In genomic region chr3:50690750-50691149, GRCm38 (mm10) we compare ENCODE assay signal across 23 mouse cellular contexts.
DNase-seq lines count a peak whose midpoint lies in the region; ATAC-seq and TF ChIP-seq lines count a peak whose summit lies in the region.
"Had no signal": no experiment of that assay in that cellular context is flagged by ENCODE, and none has a peak within 500 bp of the region (broad histone marks: within the 10 kb centered on the region; RNA-seq: fewer than 3 reads in every experiment).

No protein-coding gene starts in this region.

- peaks cover 3% of the 10 kb centered on the region; the same call in 1 of the 2 replicates for H3K27me3 ChIP-seq in midbrain, embryonic 12.5 days
- no peaks in the 10 kb centered on the region for H3K27me3 ChIP-seq in midbrain, embryonic 11.5 days (ENCODE audit: control insufficient read depth, insufficient read depth, low read length)
- no peaks in the 10 kb centered on the region for H3K27me3 ChIP-seq in midbrain, embryonic 13.5 days
- no peaks in the 10 kb centered on the region for H3K27me3 ChIP-seq in midbrain, postnatal 0 days (ENCODE audit: insufficient read depth, low read length)
- no peaks in the 10 kb centered on the region for H3K27me3 ChIP-seq in midbrain, embryonic 14.5 days (ENCODE audit: control insufficient read depth, insufficient read depth, low read length)
- no peaks in the 10 kb centered on the region for H3K27me3 ChIP-seq in midbrain, embryonic 16.5 days (ENCODE audit: control insufficient read depth, insufficient read depth, low read depth, low read length)
- H3K27me3 ChIP-seq: CH12.LX had no signal

- no peak overlapping the region for H3K4me2 ChIP-seq in midbrain, embryonic 12.5 days (replicated peaks)
- no peak overlapping the region for H3K4me2 ChIP-seq in midbrain, embryonic 11.5 days
- no peak overlapping the region for H3K4me2 ChIP-seq in midbrain, embryonic 13.5 days (replicated peaks)
- H3K4me2 ChIP-seq in midbrain, postnatal 0 days (ENCODE audit: low read depth, low read length, poor library complexity, severe bottlenecking), result no peak overlapping the region
- H3K4me2 ChIP-seq in midbrain, embryonic 14.5 days (ENCODE audit: low read length), result no peak overlapping the region
- no peak overlapping the region for H3K4me2 ChIP-seq in midbrain, embryonic 16.5 days (ENCODE audit: low read length)

- no peak for DNase-seq in midbrain, embryonic 11.5 days (ENCODE audit: low spot score, missing footprints)
- no peak for DNase-seq in midbrain, postnatal 0 days (ENCODE audit: low spot score)
- DNase-seq in midbrain, embryonic 14.5 days, result peak; percentile 26
- peak; percentile 22 for DNase-seq in brain, embryonic 14.5 days (ENCODE audit: low read depth)
- DNase-seq in embryo, embryonic 11 days, result no peak
- DNase-seq: adrenal gland, adult 2 months; adrenal gland, adult 8-10 months; adrenal gland, postnatal 10 days; adrenal gland, postnatal 14 days; adrenal gland, postnatal 25 days; adrenal gland, postnatal 36 days; B cell, adult 2 months; cerebellum, adult 11 months; cerebellum, adult 11-12 months; cerebellum, adult 18-20 months had no signal

- H3K9me3 ChIP-seq in midbrain, embryonic 12.5 days, result no peaks in the 10 kb centered on the region
- no peaks in the 10 kb centered on the region for H3K9me3 ChIP-seq in midbrain, embryonic 11.5 days (ENCODE audit: control insufficient read depth, low read length)
- no peaks in the 10 kb centered on the region for H3K9me3 ChIP-seq in midbrain, embryonic 13.5 days
- H3K9me3 ChIP-seq in midbrain, postnatal 0 days (ENCODE audit: low read length), result no peaks in the 10 kb centered on the region
- H3K9me3 ChIP-seq in midbrain, embryonic 14.5 days (ENCODE audit: control insufficient read depth, low read length), result no peaks in the 10 kb centered on the region
- no peaks in the 10 kb centered on the region for H3K9me3 ChIP-seq in midbrain, embryonic 16.5 days (replicated peaks; ENCODE audit: control insufficient read depth, low read length, poor library complexity, severe bottlenecking)
- H3K9me3 ChIP-seq: G1E had no signal

- H3K9ac ChIP-seq in midbrain, embryonic 12.5 days (replicated peaks), result no peak overlapping the region
- no peak overlapping the region for H3K9ac ChIP-seq in midbrain, embryonic 11.5 days (ENCODE audit: low read length)
- H3K9ac ChIP-seq in midbrain, embryonic 13.5 days (replicated peaks), result no peak overlapping the region
- no peak overlapping the region for H3K9ac ChIP-seq in midbrain, postnatal 0 days (replicated peaks; ENCODE audit: low read length, poor library complexity, severe bottlenecking)
- no peak overlapping the region for H3K9ac ChIP-seq in midbrain, embryonic 14.5 days (replicated peaks; ENCODE audit: low read length)
- no peak overlapping the region for H3K9ac ChIP-seq in midbrain, embryonic 16.5 days (ENCODE audit: low read depth, low read length)

- ATAC-seq in midbrain, embryonic 12.5 days (ENCODE audit: low FRiP score, low read depth), result peak; percentile 58; the same call in 1 of the 2 replicates
- ATAC-seq in midbrain, embryonic 11.5 days (ENCODE audit: low FRiP score), result no peak
- ATAC-seq in midbrain, embryonic 13.5 days, result peak; percentile 50; the same call in 1 of the 2 replicates
- ATAC-seq in midbrain, postnatal 0 days (ENCODE audit: low FRiP score), result no peak
- ATAC-seq in midbrain, embryonic 14.5 days (ENCODE audit: low FRiP score, low TSS enrichment), result peak; percentile 62; the same call in 1 of the 2 replicates
- no peak for ATAC-seq in midbrain, embryonic 16.5 days
- ATAC-seq: activated CD4-positive, CD25-positive, alpha-beta regulatory T cell, adult 4 months; CD4-positive, CD25-positive, alpha-beta regulatory T cell, adult 4 months; Patski had no signal

- 0 out of 2 replicates have a peak, but pooled peaks cover 4% of the 10 kb centered on the region for H3K4me1 ChIP-seq in midbrain, embryonic 12.5 days
- H3K4me1 ChIP-seq in midbrain, embryonic 11.5 days (ENCODE audit: control insufficient read depth, insufficient read depth, low read length), result no peaks in the 10 kb centered on the region; the same call in 1 of the 2 replicates
- H3K4me1 ChIP-seq in midbrain, embryonic 13.5 days (replicated peaks), result peaks cover 12% of the 10 kb centered on the region
- no peaks in the 10 kb centered on the region for H3K4me1 ChIP-seq in midbrain, postnatal 0 days (ENCODE audit: insufficient read depth, low read length)
- 0 out of 2 replicates have a peak, but pooled peaks cover 7% of the 10 kb centered on the region for H3K4me1 ChIP-seq in midbrain, embryonic 14.5 days (ENCODE audit: control insufficient read depth, insufficient read depth, low read length)
- H3K4me1 ChIP-seq in midbrain, embryonic 16.5 days (ENCODE audit: control insufficient read depth, insufficient read depth, low read length), result peaks cover 18% of the 10 kb centered on the region

- H3K36me3 ChIP-seq in midbrain, embryonic 12.5 days, result no peaks in the 10 kb centered on the region
- no peaks in the 10 kb centered on the region for H3K36me3 ChIP-seq in midbrain, embryonic 11.5 days (ENCODE audit: control insufficient read depth, insufficient read depth, low read length)
- no peaks in the 10 kb centered on the region for H3K36me3 ChIP-seq in midbrain, embryonic 13.5 days
- H3K36me3 ChIP-seq in midbrain, postnatal 0 days (ENCODE audit: insufficient read depth, low read length), result no peaks in the 10 kb centered on the region
- no peaks in the 10 kb centered on the region for H3K36me3 ChIP-seq in midbrain, embryonic 14.5 days (ENCODE audit: control insufficient read depth, insufficient read depth, low read length)
- H3K36me3 ChIP-seq in midbrain, embryonic 16.5 days (ENCODE audit: control insufficient read depth, insufficient read depth, low read length), result no peaks in the 10 kb centered on the region
- H3K36me3 ChIP-seq: G1E had no signal

- no peak for TF ChIP-seq CTCF in midbrain, postnatal 0 days (IDR thresholded peaks at IDR 0.05)
- TF ChIP-seq CTCF in brain, embryonic 14.5 days (IDR thresholded peaks at IDR 0.05; ENCODE audit: borderline replicate concordance, extremely low read depth, insufficient read depth, insufficient read length), result no peak

- no peak for TF ChIP-seq POLR2A in brain, embryonic 14.5 days (IDR thresholded peaks at IDR 0.05; ENCODE audit: borderline replicate concordance, extremely low read depth, insufficient read depth, insufficient read length, poor library complexity, severe bottlenecking)

- 68% methylated on average over 5 of the region's 5 CpGs for WGBS in midbrain, embryonic 12.5 days
- WGBS in midbrain, embryonic 11.5 days, result 73% methylated on average over 5 of the region's 5 CpGs
- WGBS in midbrain, embryonic 13.5 days, result 55% methylated on average over 5 of the region's 5 CpGs
- 41% methylated on average over 5 of the region's 5 CpGs for WGBS in midbrain, postnatal 0 days
- WGBS in midbrain, embryonic 14.5 days, result 43% methylated on average over 5 of the region's 5 CpGs
- 43% methylated on average over 5 of the region's 5 CpGs for WGBS in midbrain, embryonic 16.5 days

- no peak overlapping the region for H3K4me3 ChIP-seq in midbrain, embryonic 12.5 days
- H3K4me3 ChIP-seq in midbrain, embryonic 11.5 days (ENCODE audit: low read depth, low read length), result no peak overlapping the region
- no peak overlapping the region for H3K4me3 ChIP-seq in midbrain, embryonic 13.5 days (replicated peaks)
- no peak overlapping the region for H3K4me3 ChIP-seq in midbrain, postnatal 0 days (ENCODE audit: low read depth, low read length)
- no peak overlapping the region for H3K4me3 ChIP-seq in midbrain, embryonic 14.5 days (replicated peaks; ENCODE audit: low read depth, low read length)
- H3K4me3 ChIP-seq in midbrain, embryonic 16.5 days (ENCODE audit: low read depth, low read length), result no peak overlapping the region

- no peak overlapping the region for H3K27ac ChIP-seq in midbrain, embryonic 12.5 days (replicated peaks)
- H3K27ac ChIP-seq in midbrain, embryonic 11.5 days (ENCODE audit: low read depth, low read length), result no peak overlapping the region
- 0 out of 2 replicates have a peak overlapping the region, but pooled peaks have one; percentile 45 for H3K27ac ChIP-seq in midbrain, embryonic 13.5 days
- no peak overlapping the region for H3K27ac ChIP-seq in midbrain, postnatal 0 days (ENCODE audit: low read depth, low read length)
- H3K27ac ChIP-seq in midbrain, embryonic 14.5 days (replicated peaks; ENCODE audit: low read depth, low read length), result no peak overlapping the region
- no peak overlapping the region for H3K27ac ChIP-seq in midbrain, embryonic 16.5 days (ENCODE audit: low read length)

Comparison
In these comparisons a context has a peak if more than half of its experiments do, and no peak if none do; other contexts are left out.
1. ATAC-seq: peak in midbrain, embryonic 12.5 days (single experiment), midbrain, embryonic 13.5 days (single experiment) and midbrain, embryonic 14.5 days (single experiment); none in midbrain, embryonic 11.5 days (single experiment), midbrain, postnatal 0 days (single experiment) and midbrain, embryonic 16.5 days (single experiment).
2. DNase-seq: peak in midbrain, embryonic 14.5 days (single experiment) and brain, embryonic 14.5 days (single experiment); none in midbrain, embryonic 11.5 days (single experiment), midbrain, postnatal 0 days (single experiment) and embryo, embryonic 11 days (single experiment).